29 mouse cellular contexts compared by ENCODE assay signal in the genomic region with DNA sequence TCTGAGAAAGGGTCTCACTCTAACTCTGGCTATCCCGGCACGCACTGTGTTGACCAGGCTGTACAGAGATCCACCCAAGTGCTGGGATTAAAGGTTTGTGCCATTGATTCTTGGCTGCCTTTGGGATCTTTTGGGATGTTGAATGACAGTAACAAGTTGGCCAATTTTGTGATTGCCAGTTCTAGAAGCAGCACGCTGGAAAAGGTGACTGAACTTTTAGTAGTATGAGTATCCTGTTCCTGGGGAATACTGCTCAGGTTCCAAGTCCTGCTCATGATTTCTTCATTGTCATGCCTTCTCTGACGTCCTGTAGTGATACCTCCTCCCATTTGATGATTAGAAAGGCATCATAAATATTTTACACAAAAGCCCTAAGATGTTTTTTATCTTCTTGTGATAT.
"Had no signal": no experiment of that assay in that cellular context is flagged by ENCODE, and none has a peak within 500 bp of the region (broad histone marks: within the 10 kb centered on the region; RNA-seq: fewer than 3 reads in every experiment).

No protein-coding gene starts in this region.

- H3K36me3 ChIP-seq: limb, embryonic 12.5 days; limb, embryonic 13.5 days; limb, embryonic 15.5 days; liver, embryonic 12.5 days; liver, embryonic 13.5 days; liver, embryonic 15.5 days; lung, embryonic 15.5 days; midbrain, embryonic 10.5 days; midbrain, embryonic 12.5 days; midbrain, embryonic 13.5 days; midbrain, embryonic 15.5 days had no signal

- H3K4me3 ChIP-seq: left cerebral cortex, adult 2 months; limb, embryonic 10.5 days; limb, embryonic 12.5 days; limb, embryonic 13.5 days; limb, embryonic 15.5 days; liver, embryonic 12.5 days; liver, embryonic 13.5 days; liver, embryonic 15.5 days; lung, embryonic 15.5 days; megakaryocyte, embryonic 14.5 days; midbrain, embryonic 10.5 days; midbrain, embryonic 12.5 days; midbrain, embryonic 13.5 days; midbrain, embryonic 15.5 days; myocyte had no signal

- DNase-seq: left cerebral cortex, postnatal 4 days; liver, embryonic 13.5 days; lung, adult 18-20 months; lung, adult 2 months; lung, embryonic 14.5 days; lung, postnatal 10 days; lung, postnatal 14 days; lung, postnatal 36 days; lung, postnatal 4 days; midbrain, embryonic 14.5 days had no signal

- H3K27me3 ChIP-seq: limb, embryonic 12.5 days; limb, embryonic 13.5 days; limb, embryonic 15.5 days; liver, embryonic 12.5 days; liver, embryonic 13.5 days; liver, embryonic 15.5 days; lung, embryonic 15.5 days; midbrain, embryonic 12.5 days; midbrain, embryonic 13.5 days; midbrain, embryonic 15.5 days had no signal

- H3K9me3 ChIP-seq: limb, embryonic 10.5 days; limb, embryonic 12.5 days; limb, embryonic 13.5 days; limb, embryonic 15.5 days; liver, embryonic 12.5 days; liver, embryonic 13.5 days; liver, embryonic 15.5 days; lung, embryonic 15.5 days; midbrain, embryonic 10.5 days; midbrain, embryonic 12.5 days; midbrain, embryonic 13.5 days; midbrain, embryonic 15.5 days had no signal

- H3K9ac ChIP-seq: limb, embryonic 12.5 days; limb, embryonic 13.5 days; limb, embryonic 15.5 days; liver, embryonic 12.5 days; liver, embryonic 13.5 days; liver, embryonic 14.5 days; liver, embryonic 15.5 days; lung, embryonic 14.5 days; lung, embryonic 15.5 days; midbrain, embryonic 12.5 days; midbrain, embryonic 13.5 days; midbrain, embryonic 15.5 days had no signal

- ATAC-seq: liver, embryonic 12.5 days; lung, postnatal 0 days; midbrain, embryonic 13.5 days; midbrain, embryonic 15.5 days; midbrain, embryonic 16.5 days had no signal

- H3K4me2 ChIP-seq: limb, embryonic 12.5 days; limb, embryonic 13.5 days; limb, embryonic 15.5 days; liver, embryonic 12.5 days; liver, embryonic 13.5 days; liver, embryonic 15.5 days; lung, embryonic 14.5 days; lung, embryonic 15.5 days; midbrain, embryonic 11.5 days; midbrain, embryonic 12.5 days; midbrain, embryonic 13.5 days; midbrain, embryonic 15.5 days had no signal

- H3K27ac ChIP-seq: left cerebral cortex, adult 2 months; limb, embryonic 10.5 days; limb, embryonic 12.5 days; limb, embryonic 13.5 days; limb, embryonic 15.5 days; liver, embryonic 12.5 days; liver, embryonic 13.5 days; liver, embryonic 14.5 days; liver, embryonic 15.5 days; lung, embryonic 15.5 days; macrophage; midbrain, embryonic 10.5 days; midbrain, embryonic 12.5 days; midbrain, embryonic 13.5 days; midbrain, embryonic 15.5 days had no signal

- H3K4me1 ChIP-seq: limb, embryonic 10.5 days; limb, embryonic 12.5 days; limb, embryonic 15.5 days; liver, embryonic 12.5 days; liver, embryonic 13.5 days; liver, embryonic 15.5 days; lung, embryonic 15.5 days; megakaryocyte, embryonic 14.5 days; midbrain, embryonic 10.5 days; midbrain, embryonic 12.5 days; midbrain, embryonic 13.5 days; midbrain, embryonic 15.5 days had no signal
